Mouse (Mus musculus) retina, adult 2 months (tissue): ENCODE measurements around the gene Mtcl1.
"Not testable (repeated sequence)": the region's sequence is repeated elsewhere in the genome, so short reads cannot be mapped to it uniquely, and the experiment has no call there.

Experiments used
- DNase-seq: peaks from one replicate; pipeline ENCODE4 v3.0.0-alpha.2; 2012; ENCODE audit warnings: low read depth, low spot score

Mtcl1 gene

GRCm38 (mm10) chr17:66447978-66448377 is 1.6 kb downstream of the Mtcl1 start:
- no peak for DNase-seq

- DNase-seq: no peak
Observed at GRCm38 (mm10) chr17:66447007-66447312, 2.6 kb downstream of the Mtcl1 start.

- DNase-seq: no peak
Observed at GRCm38 (mm10) chr17:66446196-66447006, 3.1 kb downstream of the Mtcl1 start.

GRCm38 (mm10) chr17:66444059-66444700 is 5.4 kb downstream of the Mtcl1 start:
- no peak for DNase-seq

- DNase-seq: no peak
Observed at GRCm38 (mm10) chr17:66439888-66440287, 9.7 kb downstream of the Mtcl1 start.

GRCm38 (mm10) chr17:66439051-66439753 is 10.3 kb downstream of the Mtcl1 start:
- DNase-seq: no peak

GRCm38 (mm10) chr17:66438137-66438536 is 11.4 kb downstream of the Mtcl1 start:
- DNase-seq: no peak

- DNase-seq: no peak
Observed at GRCm38 (mm10) chr17:66436811-66437210, 12.7 kb downstream of the Mtcl1 start.

- DNase-seq: no peak
Observed at GRCm38 (mm10) chr17:66435982-66436381, 13.6 kb downstream of the Mtcl1 start.

GRCm38 (mm10) chr17:66435007-66435406 is 14.5 kb downstream of the Mtcl1 start:
- DNase-seq: no peak

GRCm38 (mm10) chr17:66434566-66434965 is 15.0 kb downstream of the Mtcl1 start:
- no peak for DNase-seq

GRCm38 (mm10) chr17:66424601-66425000 is 24.9 kb downstream of the Mtcl1 start:
- DNase-seq: not testable (repeated sequence)

GRCm38 (mm10) chr17:66419421-66419820 is 30.1 kb downstream of the Mtcl1 start:
- DNase-seq: no peak

GRCm38 (mm10) chr17:66417748-66418147 is 31.8 kb downstream of the Mtcl1 start:
- no peak for DNase-seq

GRCm38 (mm10) chr17:66417329-66417728 is 32.2 kb downstream of the Mtcl1 start:
- DNase-seq: no peak

GRCm38 (mm10) chr17:66416841-66417313 is 32.7 kb downstream of the Mtcl1 start:
- no peak for DNase-seq

GRCm38 (mm10) chr17:66416436-66416835 is 33.1 kb downstream of the Mtcl1 start:
- no peak for DNase-seq

GRCm38 (mm10) chr17:66414331-66414730 is 35.2 kb downstream of the Mtcl1 start:
- no peak for DNase-seq

GRCm38 (mm10) chr17:66412155-66412970 is 37.2 kb downstream of the Mtcl1 start:
- no peak for DNase-seq

- DNase-seq: no peak
Observed at GRCm38 (mm10) chr17:66410884-66411426, 38.6 kb downstream of the Mtcl1 start.

GRCm38 (mm10) chr17:66409070-66409605 is 40.4 kb downstream of the Mtcl1 start:
- no peak for DNase-seq
